Mouse (Mus musculus): Measurements from ENCODE around the gene Nol11. TPM values are rescaled to one million over a fixed set of nuclear protein-coding genes. Genes with fewer than 3 reads are reported as not detected.

Nol11 gene
- total RNA-seq, 2 experiments from 2014 or later = 11.1 to 12.3 TPM

- DNase-seq = no peak
Measured at GRCm38 (mm10) chr11:107125011-107125410, 64.2 kb downstream of the Nol11 start.

GRCm38 (mm10) chr11:107124327-107124731 is 64.9 kb downstream of the Nol11 start:
- intact Hi-C loops (cut with DNase I; ENCODE audit: low total_unique reads) = no loop called here
- DNase-seq = peak; percentile 43

More at GRCm38 (mm10) chr11:107125011-107125410, 64.2 kb downstream of the Nol11 start:
- intact Hi-C loops (cut with DNase I; ENCODE audit: low total_unique reads) = no loop called here

GRCm38 (mm10) chr11:107117789-107118188 is 71.4 kb downstream of the Nol11 start:
- DNase-seq = peak; percentile 30
- intact Hi-C loops (cut with DNase I; ENCODE audit: low total_unique reads) = no loop called here

Other genes with a start within 250 kb of the Nol11 start
- 10 to 100 TPM; 12.3 to 21.9 TPM for gene Kpna2, start 189.8 kb downstream of the Nol11 start, total RNA-seq (2021)
- 1 to 10 TPM; 1.4 to 2.1 TPM for gene 1810010H24Rik, start 163.7 kb downstream of the Nol11 start, total RNA-seq (2021)
- gene Bptf, start 57.3 kb downstream of the Nol11 start, total RNA-seq (2021) = 10 to 100 TPM; 20.5 to 22.6 TPM